In the genomic region with DNA sequence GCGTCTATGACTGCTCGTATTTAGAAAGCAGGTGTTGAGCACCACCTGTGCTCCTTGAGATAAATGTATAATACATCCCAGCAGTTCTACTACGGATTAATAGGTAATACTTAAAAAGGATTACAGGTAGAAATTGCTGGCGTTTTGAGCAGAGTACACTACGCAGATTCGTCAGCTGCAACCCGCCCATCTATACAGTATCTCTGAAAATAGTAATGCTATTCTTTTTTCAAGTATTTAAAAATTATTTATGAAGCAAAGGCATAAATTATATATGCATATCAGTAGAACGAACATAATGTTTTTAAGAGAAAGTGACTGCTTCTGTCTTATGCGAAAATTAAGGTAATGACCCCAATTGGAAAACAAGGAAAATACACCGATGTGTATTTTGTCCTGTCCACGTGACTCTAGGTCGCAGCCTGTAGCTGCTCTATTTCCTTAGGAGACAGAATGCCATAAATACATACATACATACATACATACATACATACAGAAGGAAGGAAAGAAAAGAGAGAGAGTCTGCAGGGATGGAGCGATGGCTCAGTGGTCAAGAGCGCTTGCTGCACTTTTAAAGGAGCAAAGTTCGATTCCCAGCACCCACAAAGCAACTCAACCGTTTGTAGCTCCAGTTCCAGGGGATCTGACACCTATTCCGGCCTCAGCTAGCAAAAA, we compare ENCODE assay signal across 1 mouse cellular context.
A peak's percentile ranks its signal among the peaks of the same experiment; 100 is the strongest.
TF ChIP-seq lines count a peak whose summit lies in the region.

No protein-coding gene starts in this region.

TF ChIP-seq in CH12.LX, 34 proteins besides CTCF, POLR2A, EP300 and RAD21 (continued from another document):
- TF ChIP-seq SIN3A (IDR thresholded peaks at IDR 0.05; ENCODE audit: low read length) (no peak; the same call in 1 of the 2 replicates), UBTF (IDR thresholded peaks at IDR 0.05; ENCODE audit: low read depth, low read length) (no peak), ZNF384 (IDR thresholded peaks at IDR 0.05; ENCODE audit: low read depth, low read length) (no peak), MAX (IDR thresholded peaks at IDR 0.05; ENCODE audit: low read length) (peak; percentile 66; the same call in 1 of the 2 replicates), ELF1 (IDR thresholded peaks at IDR 0.05; ENCODE audit: low read depth, low read length) (no peak), PAX5 (IDR thresholded peaks at IDR 0.05; ENCODE audit: low read length) (no peak), MAZ (IDR thresholded peaks at IDR 0.05; ENCODE audit: low read depth, low read length) (no peak), KAT2A (IDR thresholded peaks at IDR 0.05; ENCODE audit: insufficient replicate concordance, low read length) (no peak), HCFC1 (IDR thresholded peaks at IDR 0.05; ENCODE audit: low read depth, low read length) (no peak; the same call in 1 of the 2 replicates), NELFE (IDR thresholded peaks at IDR 0.05; ENCODE audit: low read depth, low read length) (no peak), E2F4 (IDR thresholded peaks at IDR 0.05; ENCODE audit: insufficient replicate concordance, low read depth, low read length) (no peak)
